Mouse (Mus musculus) hindbrain, embryonic 15.5 days (tissue): ENCODE data around the gene Os9. TPM values are rescaled to one million over a fixed set of nuclear protein-coding genes. Genes with fewer than 3 reads are reported as not detected.
A peak's percentile ranks its signal among the peaks of the same experiment; 100 is the strongest.

Source experiments
- ATAC-seq: fragments of 200-750 bp; cut with Nextera tagmentation; 2 replicates; pipeline ENCODE4 v1.8.0; 2017; ENCODE audit warnings: low read depth, moderate number of reproducible peaks, moderate TSS enrichment; ENCODE audit not compliant: low FRiP score
- H3K27ac ChIP-seq: fragments of 300-500 bp; sonication (generic); replicated peaks from 2 replicates; pipeline ENCODE4 v1.5.1; 2015; ENCODE audit warnings: mild to moderate bottlenecking, inconsistent platforms
- H3K27me3 ChIP-seq: fragments of 300-500 bp; sonication (generic); 2 replicates; pipeline ENCODE4 v1.6.1; 2015; ENCODE audit warnings: control low read depth, inconsistent platforms
- H3K36me3 ChIP-seq: fragments of 300-500 bp; sonication (generic); 2 replicates; pipeline ENCODE4 v1.6.1; 2015; ENCODE audit warnings: control low read depth, inconsistent platforms
- H3K4me1 ChIP-seq: fragments of 300-500 bp; sonication (generic); replicated peaks from 2 replicates; pipeline ENCODE4 v1.6.1; 2015; ENCODE audit warnings: control low read depth, inconsistent platforms
- H3K4me2 ChIP-seq: fragments of 300-500 bp; sonication (generic); 2 replicates; pipeline ENCODE4 v1.6.1; 2015; ENCODE audit warnings: moderate library complexity, mild to moderate bottlenecking, inconsistent platforms
- H3K4me3 ChIP-seq: fragments of 300-500 bp; sonication (generic); 2 replicates; pipeline ENCODE4 v1.5.1; 2015; ENCODE audit warnings: mild to moderate bottlenecking, inconsistent platforms
- H3K9ac ChIP-seq: fragments of 300-500 bp; sonication (generic); 2 replicates; pipeline ENCODE4 v1.6.1; 2015; ENCODE audit warnings: inconsistent platforms
- H3K9me3 ChIP-seq: fragments of 300-500 bp; sonication (generic); 2 replicates; pipeline ENCODE4 v1.6.1; 2016; ENCODE audit warnings: control low read depth, inconsistent platforms
- WGBS: fragments of 180-500 bp; shearing (Covaris S2); methylation state at CpG from one replicate; pipeline ENCODE4 v1.1.7; 2015; 5-methylcytosine and 5-hydroxymethylcytosine counted together
- polyA plus RNA-seq: library from polyadenylated mRNA; unstranded; fragments of >200 nt; fragmentation: Nextera tagmentation; extraction: Ambion mirVana; gene quantifications from 2 replicates; pipeline ENCODE4 v1.2.1, GENCODE M21; 2015

Gene Os9
- polyA plus RNA-seq, 1 experiment from 2014 or later: 130 TPM

- no peak overlapping the region for H3K4me3 ChIP-seq
- no peak for ATAC-seq
- WGBS: 78% methylated on average over 9 of the region's 9 CpGs
These were observed 4.5 kb upstream of the Os9 start for GRCm38 (mm10) chr10:127125210-127126001.

DNA sequence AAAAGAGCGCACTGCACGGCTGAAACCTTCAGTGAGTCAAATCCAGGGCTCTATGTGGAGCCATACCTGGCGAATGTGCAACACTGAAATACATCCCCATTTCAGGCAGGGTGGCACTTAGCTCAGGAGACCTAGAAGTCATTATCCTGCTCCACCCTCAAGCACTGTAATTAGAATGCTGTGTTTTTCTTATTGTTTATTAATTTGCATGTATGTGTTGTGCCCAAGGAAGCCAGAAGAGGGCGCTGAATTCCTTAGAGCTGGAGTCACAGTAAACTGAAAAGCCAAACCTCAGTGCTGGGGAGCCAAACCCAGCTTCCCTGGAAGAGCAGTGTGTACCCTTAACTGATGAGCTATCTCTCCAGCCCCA is 2.5 kb upstream of the Os9 start:
- H3K27me3 ChIP-seq: no peaks in the 10 kb centered on the region
- H3K36me3 ChIP-seq: peaks cover 10% of the 10 kb centered on the region
- 8% methylated on average over 4 of the region's 4 CpGs for WGBS
- H3K4me2 ChIP-seq: peak overlapping the region; percentile 53
- peak overlapping the region; percentile 86 for H3K27ac ChIP-seq
- peaks cover 34% of the 10 kb centered on the region for H3K4me1 ChIP-seq
- H3K9ac ChIP-seq: peak overlapping the region; percentile 30
- H3K9me3 ChIP-seq: no peaks in the 10 kb centered on the region
- peak overlapping the region; percentile 78 for H3K4me3 ChIP-seq
- ATAC-seq: peak; percentile 16; the same call in 1 of the 2 replicates

More at GRCm38 (mm10) chr10:127125210-127126001, 4.5 kb upstream of the Os9 start:
- Histone ChIP-seq H3K36me3 (no peaks in the 10 kb centered on the region), H3K9me3 (no peaks in the 10 kb centered on the region), H3K4me2 (no peak overlapping the region), H3K27ac (no peak overlapping the region), H3K4me1 (peaks cover 21% of the 10 kb centered on the region), H3K9ac (no peak overlapping the region), H3K27me3 (no peaks in the 10 kb centered on the region)

GRCm38 (mm10) chr10:127122784-127123435 is 2.0 kb upstream of the Os9 start:
- ATAC-seq: peak; percentile 36; the same call in 1 of the 2 replicates
- WGBS: 6% methylated on average over 13 of the region's 13 CpGs
- peaks cover 34% of the 10 kb centered on the region for H3K4me1 ChIP-seq
- peak overlapping the region; percentile 53 for H3K4me2 ChIP-seq
- peaks cover 14% of the 10 kb centered on the region for H3K36me3 ChIP-seq
- peak overlapping the region; percentile 86 for H3K27ac ChIP-seq
- no peaks in the 10 kb centered on the region for H3K9me3 ChIP-seq
- peak overlapping the region; percentile 78 for H3K4me3 ChIP-seq
- no peaks in the 10 kb centered on the region for H3K27me3 ChIP-seq
- H3K9ac ChIP-seq: peak overlapping the region; percentile 30

DNA sequence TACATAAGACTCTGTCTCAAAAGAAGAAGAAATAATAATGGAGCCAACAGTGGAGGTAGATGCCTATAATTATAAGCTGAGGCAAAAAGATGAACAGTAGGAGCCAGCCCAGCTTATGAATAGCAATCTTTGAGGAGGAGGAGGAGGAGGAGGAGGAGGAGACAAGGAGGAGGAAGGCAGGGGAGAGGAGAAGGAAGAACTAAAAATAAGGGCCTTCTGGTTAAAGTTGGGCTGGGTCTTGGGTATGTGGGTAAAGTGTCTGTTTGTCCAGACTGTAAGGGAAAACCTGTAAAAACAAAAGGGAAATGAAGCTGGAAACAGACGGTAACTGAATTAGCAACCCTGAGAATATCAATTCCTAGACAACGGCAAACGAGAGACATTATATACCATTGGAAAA is 1.1 kb upstream of the Os9 start:
- Histone ChIP-seq H3K4me2 (peak overlapping the region; percentile 53), H3K9ac (peak overlapping the region; percentile 51; the same call in 1 of the 2 replicates), H3K4me1 (peaks cover 34% of the 10 kb centered on the region), H3K4me3 (peak overlapping the region; percentile 78), H3K9me3 (no peaks in the 10 kb centered on the region), H3K27me3 (no peaks in the 10 kb centered on the region), H3K36me3 (peaks cover 20% of the 10 kb centered on the region), H3K27ac (peak overlapping the region; percentile 86)
- ATAC-seq: no peak
- WGBS: 77% methylated on average over 3 of the region's 3 CpGs

DNA sequence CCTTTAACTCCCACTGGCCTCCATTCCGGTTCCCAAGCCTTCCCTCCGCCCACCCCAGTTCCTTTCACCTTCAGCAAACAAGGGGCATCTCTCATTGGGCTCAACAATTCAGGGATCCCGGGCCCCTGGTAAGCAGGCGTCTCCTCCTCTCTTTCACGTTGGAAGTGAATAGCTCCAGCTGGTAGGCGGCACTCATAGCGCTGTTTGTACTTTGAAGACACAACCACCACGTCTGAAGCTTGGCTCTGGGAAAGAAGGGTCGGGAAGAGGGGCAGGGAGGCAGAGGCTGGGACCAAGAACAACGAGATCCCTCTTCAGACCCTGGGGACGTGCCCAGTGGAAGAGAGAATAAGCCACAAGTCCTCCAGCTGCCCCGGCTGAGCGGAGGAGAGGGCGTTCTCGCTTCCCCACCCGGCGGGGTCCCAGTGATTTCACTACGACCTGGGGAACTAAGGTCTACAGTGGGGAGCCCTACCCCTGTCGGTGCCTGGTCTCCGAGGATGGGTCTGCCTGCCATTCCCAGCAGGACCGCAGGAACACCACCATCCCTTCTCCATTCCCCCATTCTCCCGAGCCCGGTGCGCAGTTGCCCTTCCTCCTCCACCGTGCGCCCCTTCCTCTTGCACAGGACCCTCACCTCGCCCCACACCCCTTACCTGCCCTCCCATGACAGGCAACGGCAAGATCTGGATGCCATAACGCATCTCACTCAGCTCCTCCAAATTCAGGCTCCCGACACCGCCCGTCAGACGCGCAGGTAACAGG is 448 bp downstream of the Os9 start:
- Histone ChIP-seq H3K4me2 (peak overlapping the region; percentile 95), H3K27ac (peak overlapping the region; percentile 66), H3K9ac (peak overlapping the region; percentile 75), H3K4me1 (peaks cover 34% of the 10 kb centered on the region), H3K9me3 (no peaks in the 10 kb centered on the region), H3K4me3 (peak overlapping the region; percentile 78), H3K36me3 (peaks cover 31% of the 10 kb centered on the region), H3K27me3 (no peaks in the 10 kb centered on the region)
- WGBS: 1% methylated on average over 34 of the region's 34 CpGs
- peak; percentile 60 for ATAC-seq

- Histone ChIP-seq H3K36me3 (peaks cover 31% of the 10 kb centered on the region), H3K4me1 (peaks cover 34% of the 10 kb centered on the region), H3K4me2 (peak overlapping the region; percentile 95; the same call in 1 of the 2 replicates), H3K27me3 (no peaks in the 10 kb centered on the region), H3K27ac (no peak overlapping the region), H3K9me3 (no peaks in the 10 kb centered on the region), H3K4me3 (no peak overlapping the region), H3K9ac (no peak overlapping the region)
- WGBS: 93% methylated on average over 10 of the region's 10 CpGs
- no peak for ATAC-seq
These were observed 1.7 kb downstream of the Os9 start for GRCm38 (mm10) chr10:127119229-127119628.

DNA sequence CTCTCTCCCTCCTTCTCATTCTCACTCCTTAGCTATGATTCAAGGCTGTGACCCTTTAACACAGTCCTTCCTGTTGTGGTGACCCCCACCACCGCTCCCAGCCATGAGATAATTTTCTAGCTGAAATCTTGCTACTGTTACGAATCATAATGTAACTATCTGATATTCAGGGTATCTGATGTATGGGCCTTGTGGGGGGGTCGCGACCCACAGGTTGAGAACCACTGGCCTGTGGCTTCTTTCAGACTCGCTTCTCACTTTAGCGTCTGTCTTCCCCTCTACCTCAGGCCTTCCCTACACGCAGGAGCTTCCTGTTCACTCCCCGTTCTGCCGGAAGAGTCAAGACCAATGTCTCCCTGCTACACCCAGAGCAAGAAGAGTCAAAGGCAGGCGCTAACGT is 2.5 kb downstream of the Os9 start:
- Histone ChIP-seq H3K27ac (no peak overlapping the region), H3K4me2 (no peak overlapping the region), H3K4me3 (no peak overlapping the region), H3K27me3 (no peaks in the 10 kb centered on the region), H3K4me1 (peaks cover 34% of the 10 kb centered on the region), H3K9me3 (no peaks in the 10 kb centered on the region), H3K9ac (no peak overlapping the region), H3K36me3 (peaks cover 31% of the 10 kb centered on the region)
- 94% methylated on average over 11 of the region's 11 CpGs for WGBS
- no peak for ATAC-seq

GRCm38 (mm10) chr10:127115068-127115467 is 5.9 kb downstream of the Os9 start:
- no peak for ATAC-seq
- Histone ChIP-seq H3K27ac (no peak overlapping the region), H3K4me1 (peaks cover 10% of the 10 kb centered on the region), H3K4me3 (no peak overlapping the region), H3K27me3 (no peaks in the 10 kb centered on the region), H3K36me3 (peaks cover 46% of the 10 kb centered on the region), H3K4me2 (no peak overlapping the region), H3K9me3 (no peaks in the 10 kb centered on the region), H3K9ac (no peak overlapping the region)
- WGBS: 84% methylated on average over 2 of the region's 2 CpGs

GRCm38 (mm10) chr10:127114408-127114807 is 6.5 kb downstream of the Os9 start:
- peaks cover 45% of the 10 kb centered on the region for H3K36me3 ChIP-seq
- no peak overlapping the region for H3K4me3 ChIP-seq
- no peak for ATAC-seq
- H3K27ac ChIP-seq: no peak overlapping the region
- 95% methylated on average over 11 of the region's 11 CpGs for WGBS
- no peak overlapping the region for H3K4me2 ChIP-seq
- no peaks in the 10 kb centered on the region for H3K27me3 ChIP-seq
- H3K9ac ChIP-seq: no peak overlapping the region
- H3K4me1 ChIP-seq: peaks cover 3% of the 10 kb centered on the region; the same call in 1 of the 2 replicates
- H3K9me3 ChIP-seq: no peaks in the 10 kb centered on the region

DNA sequence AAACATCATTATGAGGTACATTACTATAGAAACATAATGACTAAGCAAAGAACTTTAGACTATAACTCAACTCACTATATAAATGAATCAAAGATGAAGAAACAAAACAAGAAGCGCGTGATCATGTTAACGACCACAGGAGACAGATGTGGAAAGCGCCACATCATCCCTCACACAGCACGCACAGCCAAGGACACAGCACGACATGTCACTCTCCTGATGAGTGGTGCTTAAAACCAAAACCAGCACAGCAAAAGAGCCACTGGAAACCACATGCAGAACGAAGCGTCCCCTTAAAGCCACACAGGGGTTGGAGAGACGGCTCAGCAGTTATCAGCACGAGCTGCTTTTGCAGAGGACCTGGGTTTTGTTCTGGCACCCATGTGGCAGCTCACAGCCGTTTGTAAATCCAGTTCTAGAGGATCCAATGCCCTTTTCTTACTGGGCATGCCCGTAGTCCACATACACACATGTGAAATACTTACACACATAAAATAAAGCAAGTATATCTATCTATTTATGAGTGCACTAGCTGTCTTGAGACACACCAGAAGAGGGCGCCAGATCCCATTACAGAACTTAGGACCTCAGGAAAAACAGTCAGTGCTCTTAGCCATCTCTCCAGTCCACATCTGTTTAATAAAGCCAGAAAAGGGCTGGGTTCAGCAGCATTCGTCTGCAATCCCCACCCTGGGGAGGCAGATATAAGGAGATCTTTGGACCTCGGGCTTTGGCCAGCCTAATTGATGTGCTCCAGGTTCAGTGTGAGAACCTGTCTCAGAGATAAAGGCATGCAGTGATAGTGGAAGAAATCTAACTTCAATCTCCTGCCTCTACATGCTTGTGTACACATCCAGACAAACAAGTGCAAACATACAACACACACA is 9.7 kb downstream of the Os9 start:
- Histone ChIP-seq H3K4me2 (no peak overlapping the region), H3K4me1 (no peaks in the 10 kb centered on the region), H3K27me3 (no peaks in the 10 kb centered on the region), H3K9ac (no peak overlapping the region), H3K36me3 (peaks cover 27% of the 10 kb centered on the region), H3K27ac (no peak overlapping the region), H3K4me3 (no peak overlapping the region), H3K9me3 (no peaks in the 10 kb centered on the region)
- ATAC-seq: no peak
- WGBS: 88% methylated on average over 15 of the region's 15 CpGs

- H3K27ac ChIP-seq: no peak overlapping the region
- ATAC-seq: no peak
- H3K36me3 ChIP-seq: peaks cover 31% of the 10 kb centered on the region
- no peaks in the 10 kb centered on the region for H3K9me3 ChIP-seq
- H3K4me3 ChIP-seq: no peak overlapping the region
- no peaks in the 10 kb centered on the region for H3K27me3 ChIP-seq
- no peaks in the 10 kb centered on the region for H3K4me1 ChIP-seq
- H3K9ac ChIP-seq: no peak overlapping the region
- WGBS: 83% methylated on average over 3 of the region's 3 CpGs
- H3K4me2 ChIP-seq: no peak overlapping the region
These were observed 12.7 kb downstream of the Os9 start for GRCm38 (mm10) chr10:127108262-127108583.
